Mouse (Mus musculus): Measurements from ENCODE around the gene Morc2a. TPM values are rescaled to one million over a fixed set of nuclear protein-coding genes. Genes with fewer than 3 reads are reported as not detected.
"Not testable (repeated sequence)": the region's sequence is repeated elsewhere in the genome, so short reads cannot be mapped to it uniquely, and the experiment has no call there.

The Morc2a gene
- 62.3 and 69.5 TPM in 2 replicates for total RNA-seq (2021)
- long read RNA-seq, partial matches to known transcripts: 11 of 16 reads
- long read RNA-seq, other reads (novel, unspliced or antisense): 5 of 16 reads

- peak; percentile 96 for DNase-seq
Measured at GRCm38 (mm10) chr11:3648964-3649841, at the start of gene Morc2a. Gene Morc2a (plus strand): TSS chr11:3649191.

DNA sequence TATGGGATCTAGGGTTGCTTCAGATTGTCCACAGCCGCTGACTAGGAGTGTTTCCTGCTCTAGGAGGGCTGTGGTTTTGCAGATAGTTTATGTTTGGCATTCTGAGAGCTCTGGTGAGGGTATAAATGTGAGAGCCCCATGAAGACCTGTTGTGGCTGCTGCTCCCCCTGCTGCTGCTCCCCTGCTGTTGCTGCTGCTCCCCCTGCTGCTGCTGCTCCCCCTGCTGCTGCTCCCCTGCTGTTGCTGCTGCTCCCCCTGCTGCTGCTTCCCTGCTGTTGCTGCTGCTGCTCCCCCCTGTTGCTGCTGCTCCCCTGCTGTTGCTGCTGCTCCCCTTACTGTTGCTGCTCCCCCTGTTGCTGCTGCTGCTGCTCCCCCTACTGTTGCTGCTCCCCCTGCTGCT is 47.0 kb upstream of the Morc2a start:
- DNase-seq: not testable (repeated sequence)

- DNase-seq: peak; percentile 25
Measured at GRCm38 (mm10) chr11:3602687-3603086, 46.3 kb upstream of the Morc2a start.

- DNase-seq: no peak
Measured at GRCm38 (mm10) chr11:3606456-3606855, 42.5 kb upstream of the Morc2a start.

- DNase-seq: no peak
Measured at GRCm38 (mm10) chr11:3615576-3615975, 33.4 kb upstream of the Morc2a start.

DNA sequence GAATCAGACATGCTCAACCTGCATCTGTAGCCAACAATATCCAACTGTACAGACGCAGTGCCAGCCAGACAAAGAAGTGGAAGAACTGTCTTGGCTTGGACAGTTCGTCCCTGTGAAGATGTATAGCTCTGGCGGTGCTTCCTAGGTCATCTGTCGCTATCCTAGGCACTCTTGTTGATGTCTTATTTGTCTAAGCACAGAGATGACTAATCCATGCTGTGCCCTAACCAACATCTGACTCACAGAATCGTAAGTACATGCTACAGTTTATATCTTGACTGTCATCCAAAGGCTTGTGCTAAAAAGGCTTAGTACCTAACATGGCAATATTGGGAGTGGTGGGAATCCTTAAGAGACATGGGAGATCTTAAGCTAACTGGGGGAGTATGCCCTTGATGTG is 26.2 kb upstream of the Morc2a start:
- DNase-seq: no peak

DNA sequence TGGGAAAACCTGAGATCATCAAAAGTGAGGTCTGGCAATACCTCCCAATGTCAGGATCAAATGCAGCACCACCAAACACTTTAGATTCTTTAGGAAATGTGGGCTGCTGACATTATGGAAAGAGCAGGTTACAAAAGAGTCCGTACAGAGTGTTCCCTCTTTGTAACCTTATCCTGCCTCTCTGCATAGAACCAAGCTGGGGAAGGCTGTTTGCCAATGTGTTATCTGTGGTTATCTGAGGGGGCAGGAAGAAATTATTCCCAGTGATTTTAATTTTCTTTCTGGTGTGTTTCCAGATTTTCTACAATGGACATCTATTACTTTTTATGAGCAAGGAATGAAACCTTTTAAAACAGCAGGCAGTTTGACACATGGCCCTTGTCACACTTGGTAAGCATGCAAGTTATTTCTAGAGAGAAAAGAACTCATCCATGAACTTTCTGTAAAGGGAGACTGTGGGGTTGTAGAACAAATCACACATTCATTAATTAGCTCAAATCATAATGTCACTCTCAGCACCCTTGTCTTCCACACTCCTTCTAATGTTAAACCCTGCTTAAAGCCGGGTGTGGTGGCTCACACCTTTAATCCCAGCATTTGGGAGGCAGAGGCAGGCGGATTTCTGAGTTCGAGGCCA is 24.5 kb upstream of the Morc2a start:
- no peak for DNase-seq

GRCm38 (mm10) chr11:3628999-3629491 is 19.9 kb upstream of the Morc2a start:
- peak; percentile 5 for DNase-seq

DNA sequence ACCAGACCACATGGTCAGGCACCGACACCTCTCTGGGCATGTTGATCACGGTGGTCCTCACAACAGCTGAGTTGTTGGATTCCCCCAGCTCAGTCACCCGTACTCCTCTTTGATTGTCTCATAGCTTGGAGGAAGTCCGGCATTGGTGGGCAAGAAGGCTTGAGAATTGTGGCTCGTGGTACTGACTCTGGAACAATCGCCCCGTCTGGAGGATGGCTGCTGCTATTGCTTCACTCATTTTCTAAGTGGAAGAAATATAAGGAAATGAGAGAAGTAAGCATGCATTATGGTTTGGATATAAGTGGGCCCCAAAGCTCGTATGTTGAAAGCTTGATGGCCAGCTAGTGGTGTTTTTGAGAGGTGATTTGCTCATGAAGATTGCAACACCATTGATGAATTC is 15.7 kb upstream of the Morc2a start:
- DNase-seq: peak; percentile 21

GRCm38 (mm10) chr11:3647688-3648087 is 1.3 kb upstream of the Morc2a start:
- DNase-seq: no peak

DNA sequence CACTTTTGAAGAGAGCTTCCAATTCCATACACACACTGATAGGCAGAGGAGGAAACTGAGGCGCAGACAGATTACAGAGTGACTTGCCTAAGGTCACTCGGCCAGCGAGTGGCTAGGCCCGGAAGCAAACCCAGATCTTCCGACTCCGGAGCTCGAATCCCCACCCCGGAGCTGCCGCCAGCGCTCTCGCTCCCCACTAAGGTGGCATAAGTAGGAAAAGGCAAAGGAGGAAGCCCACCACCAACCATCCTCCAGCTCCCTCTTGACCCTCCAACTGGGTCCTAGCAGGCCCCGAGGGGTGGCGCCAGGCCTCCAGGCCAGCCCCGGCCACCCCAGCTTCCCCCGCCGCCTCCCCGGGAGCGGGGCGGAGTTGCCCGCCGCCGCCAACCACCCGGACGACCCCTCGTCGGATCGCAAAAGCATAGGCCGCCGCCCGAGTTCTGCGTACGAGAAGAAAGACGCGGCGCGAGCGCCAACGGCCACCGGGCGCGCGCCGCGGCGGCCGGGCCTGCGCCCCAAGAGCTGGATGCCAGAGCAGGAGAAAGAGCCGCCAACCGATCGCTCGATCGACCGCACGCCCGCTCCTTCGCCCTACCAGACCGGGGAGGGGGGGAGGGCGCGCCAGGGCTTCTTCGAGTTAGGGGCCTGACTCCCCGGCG is 557 bp upstream of the Morc2a start:
- DNase-seq: no peak

- DNase-seq: no peak
Measured at GRCm38 (mm10) chr11:3650141-3650540, 1.1 kb downstream of the Morc2a start.

DNA sequence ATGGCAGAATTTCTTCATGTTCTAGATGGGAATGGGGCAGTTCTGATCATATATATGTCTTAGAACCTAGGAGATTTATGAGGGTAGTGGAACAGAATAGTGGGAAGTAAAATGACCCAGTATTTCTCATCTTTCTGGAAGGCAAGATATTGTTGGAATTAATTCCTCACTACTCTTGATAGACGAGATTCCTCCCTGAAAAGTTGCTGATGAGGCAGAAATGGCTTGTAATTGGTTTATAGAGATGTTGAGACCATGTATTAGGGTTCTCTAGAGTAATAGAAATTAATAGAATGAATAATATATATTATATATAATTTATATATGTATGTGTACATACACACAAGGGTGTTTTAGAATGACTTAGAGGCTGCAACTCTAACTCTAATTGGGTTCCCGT is 13.0 kb downstream of the Morc2a start:
- no peak for DNase-seq

- no peak for DNase-seq
Measured at GRCm38 (mm10) chr11:3667506-3667905, 18.5 kb downstream of the Morc2a start.

- DNase-seq: no peak
Measured at GRCm38 (mm10) chr11:3668768-3669167, 19.8 kb downstream of the Morc2a start.

DNA sequence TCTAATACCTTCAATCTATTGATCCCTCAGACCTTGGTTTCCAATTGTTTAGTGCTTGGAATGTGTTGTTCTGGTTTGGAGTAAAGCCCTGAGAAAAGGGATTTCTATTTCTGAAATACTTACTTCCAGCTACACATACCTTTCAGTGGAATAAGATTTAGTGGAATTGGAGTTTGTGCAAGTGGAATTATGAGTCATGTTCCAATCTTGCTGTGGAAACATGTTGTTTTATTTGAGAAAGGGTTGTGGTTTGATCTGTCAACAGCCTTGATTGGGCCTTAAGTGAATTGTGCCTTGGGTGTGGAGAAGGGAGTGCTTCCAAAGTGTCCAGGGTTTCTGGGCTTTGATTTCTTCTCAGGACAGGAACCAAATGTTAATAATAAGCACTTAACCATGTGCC is 20.9 kb downstream of the Morc2a start:
- no peak for DNase-seq

DNA sequence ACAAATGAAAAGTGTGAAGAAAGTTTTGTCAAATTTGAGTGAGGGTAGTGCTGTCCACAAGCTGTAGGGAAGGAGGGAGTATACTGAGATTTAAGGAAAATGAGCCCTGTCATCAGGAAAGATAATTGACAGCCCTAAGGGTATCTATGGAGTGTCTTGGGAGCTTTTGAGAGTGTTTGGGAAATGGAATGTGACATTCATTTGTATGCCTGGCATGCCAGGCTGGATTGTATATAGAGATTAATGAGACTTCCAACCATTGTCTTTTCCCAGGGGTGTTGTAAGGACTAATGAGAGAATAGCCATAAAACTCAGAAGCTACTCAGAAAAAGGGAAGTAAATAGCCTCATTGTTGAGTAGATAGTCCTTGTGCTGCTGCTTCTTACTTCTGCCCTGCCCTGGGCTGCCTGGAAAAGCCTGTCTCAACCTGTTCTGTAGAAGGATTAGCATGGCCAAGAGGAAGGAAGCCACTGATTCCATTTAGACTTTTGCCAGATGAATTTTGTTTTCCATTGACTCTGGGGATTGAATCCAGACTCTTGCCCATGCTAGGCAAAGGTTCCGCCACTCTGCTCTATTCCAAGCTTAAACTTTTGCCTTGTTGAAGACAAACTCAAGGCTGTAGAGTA is 22.1 kb downstream of the Morc2a start:
- DNase-seq: no peak

GRCm38 (mm10) chr11:3674545-3674944 is 25.6 kb downstream of the Morc2a start:
- no peak for DNase-seq

GRCm38 (mm10) chr11:3676423-3676822 is 27.4 kb downstream of the Morc2a start:
- no peak for DNase-seq

GRCm38 (mm10) chr11:3677204-3677603 is 28.2 kb downstream of the Morc2a start:
- peak; percentile 45 for DNase-seq

DNA sequence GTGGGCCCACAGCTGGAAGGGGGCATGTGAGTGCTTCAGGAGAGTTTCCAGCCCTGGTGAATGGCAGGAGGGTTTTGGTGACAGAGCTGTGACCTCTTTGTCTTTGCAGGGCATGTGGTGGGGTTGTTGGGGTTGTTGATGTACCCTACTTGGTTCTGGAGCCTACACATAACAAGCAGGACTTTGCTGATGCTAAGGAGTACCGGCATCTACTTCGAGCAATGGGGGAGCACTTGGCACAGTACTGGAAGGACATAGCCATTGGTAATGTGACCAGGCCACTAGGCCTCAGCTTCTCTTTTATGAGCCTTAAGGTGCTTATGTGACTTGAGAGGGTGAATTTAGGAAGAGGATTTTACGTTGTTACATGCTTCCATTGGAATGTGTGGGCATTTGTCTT is 30.8 kb downstream of the Morc2a start:
- no peak for DNase-seq

DNA sequence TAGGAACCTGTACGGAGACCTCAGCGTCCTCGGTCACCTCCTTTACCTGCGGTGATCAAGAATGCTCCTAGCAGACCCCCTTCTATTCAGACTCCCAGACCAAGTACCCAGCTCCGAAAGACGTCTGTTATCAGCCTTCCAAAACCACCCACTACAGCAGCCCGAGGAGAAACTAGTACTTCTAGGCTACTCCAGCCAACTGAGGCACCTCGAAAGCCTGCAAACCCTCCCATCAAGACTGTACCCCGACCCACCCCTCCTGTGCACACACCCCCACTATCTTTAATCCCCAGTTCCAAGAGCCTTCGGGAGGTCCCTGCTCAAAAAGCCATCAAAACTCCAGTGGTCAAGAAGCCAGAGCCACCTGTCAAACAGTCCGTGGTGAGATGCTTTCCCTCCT is 34.7 kb downstream of the Morc2a start:
- no peak for DNase-seq
